Mouse (Mus musculus) heart, postnatal 10 days (tissue): ENCODE data around the gene Cabs1. TPM values are rescaled to one million over a fixed set of nuclear protein-coding genes. Genes with fewer than 3 reads are reported as not detected.

Source experiments
- DNase-seq, 2 experiments: peaks; one replicate each; pipeline ENCODE4 v3.0.0; 2021
- intact Hi-C: fragments of 180-260 bp; cut with DNase I; formaldehyde crosslinking; loops from one replicate; pipeline ENCODE4 v1.15.1; 2025
- total RNA-seq, 2 experiments: library from RNA; stranded (reverse); gene quantifications; 2 replicates each; pipeline ENCODE4 v1.2.3; 2021

Gene Cabs1
- not detected for total RNA-seq

- no peak for DNase-seq
- intact Hi-C loops = no loop called here
These were observed at the start of gene Cabs1 for GRCm38 (mm10) chr5:87979139-87979538. Gene Cabs1 (plus strand): TSS chr5:87979439.

DNA sequence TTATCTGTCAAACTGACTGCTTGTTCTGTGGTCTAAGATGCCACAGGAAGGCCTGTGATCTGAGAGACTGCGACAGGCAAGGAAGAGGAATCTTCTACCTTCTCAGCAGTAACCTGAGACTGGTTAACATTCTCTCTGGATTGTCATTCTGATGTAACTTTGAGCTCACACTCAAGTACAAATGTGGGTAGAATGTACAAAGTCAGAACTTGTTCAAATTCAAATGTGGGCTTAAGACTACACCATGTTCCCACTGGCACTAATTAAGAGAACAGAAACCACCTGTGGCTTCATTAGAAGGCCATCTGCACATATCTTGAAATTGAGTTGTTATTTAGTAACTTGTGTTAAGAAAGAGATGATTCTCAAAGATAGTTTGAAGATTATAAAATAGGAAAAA is 47.6 kb upstream of the Cabs1 start:
- intact Hi-C loops = no loop called here
- no peak for DNase-seq

GRCm38 (mm10) chr5:87940752-87941151 is 38.5 kb upstream of the Cabs1 start:
- intact Hi-C loops = no loop called here
- no peak for DNase-seq

DNA sequence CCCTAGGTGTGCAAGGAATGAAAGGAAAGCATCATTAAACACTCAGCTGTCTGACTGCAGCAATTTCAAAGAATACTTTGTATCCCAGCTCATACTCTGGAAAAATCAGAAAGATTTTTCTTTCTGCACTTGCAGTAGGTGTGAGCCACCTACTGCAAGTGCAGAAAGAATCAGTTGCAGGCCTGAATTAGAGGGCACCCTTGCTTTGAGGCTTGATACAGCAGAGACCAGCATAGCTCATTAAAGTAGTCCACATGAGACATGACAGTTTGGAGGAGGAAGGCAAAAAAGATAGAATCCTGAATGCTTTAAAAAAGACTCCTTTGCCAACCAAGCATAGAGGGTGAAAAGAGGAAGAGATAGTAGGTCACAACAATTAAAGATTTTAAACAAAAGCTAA is 36.7 kb upstream of the Cabs1 start:
- intact Hi-C loops = no loop called here
- DNase-seq = no peak

- intact Hi-C loops = no loop called here
- DNase-seq = no peak
These were observed 27.4 kb upstream of the Cabs1 start for GRCm38 (mm10) chr5:87951836-87952235.

DNA sequence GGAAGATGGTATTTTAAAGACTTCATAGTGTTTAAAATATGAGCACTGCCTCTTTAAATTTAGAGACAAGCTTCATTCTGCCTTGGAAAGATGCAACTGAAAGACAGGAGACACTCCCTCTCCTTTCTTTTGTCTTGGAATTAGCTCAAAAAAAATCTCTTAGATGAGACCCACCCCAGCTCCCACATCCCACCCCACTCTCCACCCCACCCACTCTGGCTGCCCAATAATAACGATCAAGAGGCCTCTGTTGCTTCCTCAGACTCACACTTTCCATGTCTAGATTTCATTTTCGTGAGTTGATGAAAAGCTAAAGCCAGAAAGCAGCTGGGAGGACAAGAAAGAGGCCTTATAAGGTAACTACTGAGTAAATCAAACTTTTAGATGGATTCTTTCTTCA is 10.0 kb upstream of the Cabs1 start, which contains the start of the genes 2310003L06Rik and Gm28434:
TSS of gene 2310003L06Rik (plus strand) at position 259 of the 400 bp plus-strand sequence.
TSS of gene Gm28434 (plus strand) at position 317 of the 400 bp plus-strand sequence.
- no peak for DNase-seq
- intact Hi-C loops = no loop called here

DNA sequence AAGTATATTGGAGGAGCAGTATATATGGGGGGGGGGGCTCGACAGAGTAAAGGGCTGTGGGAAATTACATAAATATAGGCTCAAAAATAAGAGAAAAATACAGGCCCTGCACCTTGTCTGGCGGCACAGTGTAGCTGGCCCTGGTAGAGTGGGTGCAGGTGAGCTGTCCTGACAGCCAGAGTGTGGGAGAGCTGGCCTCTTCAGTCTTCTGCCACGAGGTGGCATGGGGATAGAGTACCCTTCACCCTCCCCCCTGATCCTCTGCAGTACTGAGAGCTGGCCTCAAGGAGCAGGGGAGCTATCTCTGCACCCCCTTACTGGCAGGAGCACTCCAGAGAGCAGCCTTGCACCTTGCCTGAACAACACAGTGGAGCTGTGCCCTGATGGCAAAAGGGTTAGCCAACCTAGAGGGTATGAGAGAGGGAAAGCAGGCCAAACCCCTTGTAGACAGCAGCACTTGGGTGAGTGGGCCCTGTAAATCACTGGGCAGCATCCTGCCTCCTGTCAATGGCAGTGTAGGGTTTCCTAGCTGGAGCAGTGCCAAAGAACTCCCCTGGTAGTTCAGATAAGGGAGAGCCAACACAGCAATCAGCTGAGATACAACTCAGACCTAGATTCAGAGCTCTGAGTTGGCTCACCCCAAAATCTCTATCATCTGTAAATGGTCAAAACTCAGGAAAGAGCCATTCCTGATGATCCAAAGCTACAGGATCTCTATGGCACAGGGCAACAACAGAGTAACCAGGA is 3.4 kb downstream of the Cabs1 start:
- DNase-seq = no peak
- intact Hi-C loops = no loop called here

GRCm38 (mm10) chr5:88002249-88002648 is 23.0 kb downstream of the Cabs1 start, which contains the start of gene Smr3a:
Gene Smr3a (plus strand): TSS chr5:88002549.
- no peak for DNase-seq
- intact Hi-C loops = no loop called here

DNA sequence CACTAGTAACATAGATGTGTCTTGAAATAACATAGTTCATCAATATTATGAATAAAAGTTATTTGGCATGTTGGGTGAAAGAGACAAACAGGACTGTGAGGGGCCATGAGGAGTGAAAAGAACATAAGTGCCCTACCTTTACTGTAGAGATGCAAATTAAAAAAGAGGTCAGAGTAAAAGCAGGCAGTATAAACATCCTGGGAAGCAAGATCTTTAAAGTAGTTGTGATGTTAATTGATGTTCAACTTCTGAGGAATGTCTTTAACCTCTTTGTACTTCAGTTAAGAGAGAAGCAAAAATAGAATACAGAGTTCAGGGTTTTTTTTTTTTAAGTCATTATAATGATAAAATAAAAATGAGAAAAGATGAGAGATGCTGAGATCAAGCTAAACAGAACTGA is 26.0 kb downstream of the Cabs1 start:
- no peak for DNase-seq
- intact Hi-C loops = no loop called here

Other genes starting within 250 kb of the Cabs1 start
- not detected for gene Csn1s2a, start 204.9 kb upstream of the Cabs1 start, total RNA-seq
- gene Csn1s2b, start 171.4 kb upstream of the Cabs1 start, total RNA-seq = not detected
- not detected for gene Prr27, start 153.8 kb upstream of the Cabs1 start, total RNA-seq
- gene Odam, start 94.4 kb upstream of the Cabs1 start, total RNA-seq = not detected
- gene Csn3, start 53.9 kb upstream of the Cabs1 start, total RNA-seq = not detected
- not detected for gene 2310003L06Rik, start 10.0 kb upstream of the Cabs1 start, total RNA-seq
- not detected for gene Gm28434, start 9.9 kb upstream of the Cabs1 start, total RNA-seq
- gene Smr3a, start 23.1 kb downstream of the Cabs1 start, total RNA-seq = not detected
- gene Smr2, start 107.1 kb downstream of the Cabs1 start, total RNA-seq = not detected
- not detected for gene Gm11116, start 132.1 kb downstream of the Cabs1 start, total RNA-seq
- not detected for gene Gm11115, start 174.7 kb downstream of the Cabs1 start, total RNA-seq